Mouse (Mus musculus): ENCODE measurements at regions not wholly inside any gene's neighbourhood (a gene's known extent, or its start where the extent isn't known, plus 50 kb on each side); places are given as distances from the start of the nearest gene placed in this dataset.

- DNase-seq (ENCODE audit: low read depth) = peak; percentile 97
Observed at GRCm38 (mm10) chr1:138343451-138343850, 69.9 kb downstream of the Atp6v1g3 start.

- DNase-seq (ENCODE audit: low read depth) = no peak
Observed at GRCm38 (mm10) chr1:138344920-138345319, 71.4 kb downstream of the Atp6v1g3 start.

GRCm38 (mm10) chr1:138345992-138346391 is 72.5 kb downstream of the Atp6v1g3 start:
- DNase-seq (ENCODE audit: low read depth) = no peak

- DNase-seq (ENCODE audit: low read depth) = peak; percentile 56
Observed at GRCm38 (mm10) chr1:138346904-138347303, 73.4 kb downstream of the Atp6v1g3 start.

- DNase-seq (ENCODE audit: low read depth) = peak; percentile 99
Observed at GRCm38 (mm10) chr1:138348447-138348846, 74.9 kb downstream of the Atp6v1g3 start.

GRCm38 (mm10) chr1:138349099-138349498 is 75.6 kb downstream of the Atp6v1g3 start:
- no peak for DNase-seq (ENCODE audit: low read depth)

GRCm38 (mm10) chr1:138356407-138356806 is 82.9 kb downstream of the Atp6v1g3 start:
- DNase-seq (ENCODE audit: low read depth) = peak; percentile 39

- no peak for DNase-seq (ENCODE audit: low read depth)
Observed at GRCm38 (mm10) chr1:138362684-138363472, 89.3 kb downstream of the Atp6v1g3 start.

GRCm38 (mm10) chr1:138369953-138370482 is 96.5 kb downstream of the Atp6v1g3 start:
- peak; percentile 64 for DNase-seq (ENCODE audit: low read depth)

GRCm38 (mm10) chr1:138371474-138371873 is 97.9 kb downstream of the Atp6v1g3 start:
- no peak for DNase-seq (ENCODE audit: low read depth)

GRCm38 (mm10) chr1:138384146-138384545 is 110.6 kb downstream of the Atp6v1g3 start:
- DNase-seq (ENCODE audit: low read depth) = peak; percentile 21

- DNase-seq (ENCODE audit: low read depth) = peak; percentile 14
Observed at GRCm38 (mm10) chr1:138385156-138385841, 111.8 kb downstream of the Atp6v1g3 start.

GRCm38 (mm10) chr1:138386001-138386400 is 112.5 kb downstream of the Atp6v1g3 start:
- peak; percentile 11 for DNase-seq (ENCODE audit: low read depth)

GRCm38 (mm10) chr1:138388634-138389033 is 115.1 kb downstream of the Atp6v1g3 start:
- no peak for DNase-seq (ENCODE audit: low read depth)

- no peak for DNase-seq (ENCODE audit: low read depth)
Observed at GRCm38 (mm10) chr1:138389676-138390075, 116.1 kb downstream of the Atp6v1g3 start.

- DNase-seq (ENCODE audit: low read depth) = peak; percentile 53
Observed at GRCm38 (mm10) chr1:138418610-138419009, 145.1 kb downstream of the Atp6v1g3 start.

- DNase-seq (ENCODE audit: low read depth) = no peak
Observed at GRCm38 (mm10) chr1:138427416-138427815, 153.9 kb downstream of the Atp6v1g3 start.

Data from 416B (cell line).